In the genomic region with DNA sequence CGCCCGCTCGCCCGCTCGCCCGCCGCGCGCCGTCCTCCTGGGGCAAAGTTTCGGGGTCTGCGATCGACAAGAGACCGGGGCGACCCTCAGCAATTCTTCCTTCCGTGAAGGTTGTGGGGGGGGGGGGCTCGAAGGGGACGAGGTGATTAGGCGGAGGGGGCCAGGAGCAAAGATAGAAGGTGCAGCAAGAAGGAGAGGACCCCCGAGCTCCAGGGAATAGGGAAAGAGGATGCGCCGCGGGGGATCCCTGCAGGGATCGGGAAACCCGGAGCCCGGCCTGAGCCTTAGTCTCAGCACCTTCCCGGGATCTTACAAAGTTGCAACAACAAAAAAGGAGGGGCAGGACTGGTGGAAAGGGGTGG, we compare ENCODE assay signal across 8 mouse cellular contexts. TPM values are rescaled to one million over a fixed set of nuclear protein-coding genes. Genes with fewer than 3 reads are reported as not detected.
A peak's percentile ranks its signal among the peaks of the same experiment; 100 is the strongest.
DNase-seq lines count a peak whose midpoint lies in the region; ATAC-seq and TF ChIP-seq lines count a peak whose summit lies in the region.

No protein-coding gene starts in this region.

- no peak for DNase-seq in kidney, postnatal 0 days (ENCODE audit: low spot score)
- DNase-seq in kidney, postnatal 10 days, result no peak
- DNase-seq in neural tube, embryonic 10.5 days (ENCODE audit: extremely low spot score, low spot score), result peak; percentile 82
- no peak for DNase-seq in right cerebral cortex, postnatal 10 days (ENCODE audit: low spot score in 2 of 2)
- DNase-seq in layer of hippocampus, postnatal 36 days, result no peak
- no peak for DNase-seq in kidney, postnatal 4 days

- no peak for TF ChIP-seq CTCF in kidney, postnatal 0 days (IDR thresholded peaks at IDR 0.05; ENCODE audit: low read depth)

- no peaks in the 10 kb centered on the region for H3K27me3 ChIP-seq in kidney, postnatal 0 days (ENCODE audit: insufficient read depth, low read length)
- H3K27me3 ChIP-seq in hindbrain, embryonic 16.5 days (replicated peaks; ENCODE audit: control insufficient read depth, insufficient read depth, low read length), result no peaks in the 10 kb centered on the region

- 0% methylated on average over 23 of the region's 27 CpGs for WGBS in kidney, postnatal 0 days
- 0% methylated on average over 24 of the region's 27 CpGs for WGBS in hindbrain, embryonic 16.5 days

- peak; percentile 77; the same call in 1 of the 2 replicates for ATAC-seq in kidney, postnatal 0 days (replicated peaks; ENCODE audit: low FRiP score, low read depth)
- no peak for ATAC-seq in hindbrain, embryonic 16.5 days

- peak overlapping the region; percentile 93 for H3K4me2 ChIP-seq in kidney, postnatal 0 days (ENCODE audit: low read length)
- H3K4me2 ChIP-seq in hindbrain, embryonic 16.5 days (ENCODE audit: low read length), result peak overlapping the region; percentile 99

- no peaks in the 10 kb centered on the region for H3K36me3 ChIP-seq in kidney, postnatal 0 days (ENCODE audit: insufficient read depth, low read length)
- H3K36me3 ChIP-seq in hindbrain, embryonic 16.5 days (ENCODE audit: control insufficient read depth, insufficient read depth, low read length), result no peaks in the 10 kb centered on the region

- H3K4me1 ChIP-seq in kidney, postnatal 0 days (replicated peaks; ENCODE audit: insufficient read depth, low read length), result no peaks in the 10 kb centered on the region
- H3K4me1 ChIP-seq in brown adipose tissue, adult 24 weeks (ENCODE audit: control insufficient read depth, insufficient read depth, insufficient read length, low read length), result no peaks in the 10 kb centered on the region
- peaks cover 8% of the 10 kb centered on the region; the same call in 1 of the 2 replicates for H3K4me1 ChIP-seq in hindbrain, embryonic 16.5 days (ENCODE audit: control insufficient read depth, insufficient read depth, low read depth, low read length)

- H3K9me3 ChIP-seq in kidney, postnatal 0 days (replicated peaks; ENCODE audit: low read length), result no peaks in the 10 kb centered on the region
- no peaks in the 10 kb centered on the region for H3K9me3 ChIP-seq in hindbrain, embryonic 16.5 days (ENCODE audit: control insufficient read depth, low read length)

- peak overlapping the region; percentile 84 for H3K4me3 ChIP-seq in kidney, postnatal 0 days (replicated peaks; ENCODE audit: low read depth, low read length)
- peak overlapping the region; percentile 75 for H3K4me3 ChIP-seq in brown adipose tissue, adult 24 weeks (ENCODE audit: insufficient read depth, low read depth, low read length)
- H3K4me3 ChIP-seq in hindbrain, embryonic 16.5 days (ENCODE audit: low read length), result peak overlapping the region; percentile 78

- H3K9ac ChIP-seq in kidney, postnatal 0 days (ENCODE audit: low read depth, low read length), result peak overlapping the region; percentile 83
- peak overlapping the region; percentile 97 for H3K9ac ChIP-seq in hindbrain, embryonic 16.5 days (ENCODE audit: low read depth, low read length)

- H3K27ac ChIP-seq in kidney, postnatal 0 days, result peak overlapping the region; percentile 98
- H3K27ac ChIP-seq in brown adipose tissue, adult 24 weeks (replicated peaks; ENCODE audit: low read depth, low read length), result 0 out of 2 replicates have a peak overlapping the region, but pooled peaks have one; percentile 8
- H3K27ac ChIP-seq in hindbrain, embryonic 16.5 days (ENCODE audit: low read depth, low read length), result peak overlapping the region; percentile 78

RNA-seq across cellular contexts. Expression of a gene that starts 1.9 kb away (rescaled TPM):
- polyA plus RNA-seq in kidney, postnatal 0 days (2015; fragmentation: Nextera tagmentation; extraction: Ambion mirVana), result 37.1 and 38.0 TPM in 2 replicates
- 8.8 and 10.1 TPM in 2 replicates for polyA plus RNA-seq in brown adipose tissue, adult 24 weeks (2012; ENCODE audit: insufficient read depth, insufficient read length, missing spikeins)
- polyA plus RNA-seq in hindbrain, embryonic 16.5 days (2015; fragmentation: Nextera tagmentation; extraction: Ambion mirVana), result 47.8 and 63.7 TPM in 2 replicates
- total RNA-seq in layer of hippocampus, postnatal 36 days (2021), result 10 to 100 TPM; 82.4 to 85.4 TPM

Comparison
In these comparisons a context has a peak if more than half of its experiments do, and no peak if none do; other contexts are left out.
1. H3K27ac ChIP-seq: peak in every context shown above with its lines; median percentile 98 in kidney, postnatal 0 days; 78 in hindbrain, embryonic 16.5 days; 8 in brown adipose tissue, adult 24 weeks.